8 mouse cellular contexts compared by ENCODE assay signal in genomic region chr10:80399973-80400703, GRCm38 (mm10). TPM values are rescaled to one million over a fixed set of nuclear protein-coding genes. Genes with fewer than 3 reads are reported as not detected.
A peak's percentile ranks its signal among the peaks of the same experiment; 100 is the strongest.
DNase-seq lines count a peak whose midpoint lies in the region; ATAC-seq and TF ChIP-seq lines count a peak whose summit lies in the region.

No protein-coding gene starts in this region.

- CTCF ChIA-PET in Patski (lab: Charles Lee) = interaction anchor here (1.0 to 1.1 kb wide), 2 partner anchors 14 to 21 kb away, joined by 3 to 4 read pairs; no protein-coding TSS in a partner anchor

- H3K9me3 ChIP-seq in heart, embryonic 16.5 days (replicated peaks; ENCODE audit: control insufficient read depth, low read length) = no peaks in the 10 kb centered on the region
- no peaks in the 10 kb centered on the region for H3K9me3 ChIP-seq in hindbrain, embryonic 11.5 days (ENCODE audit: control insufficient read depth, low read length)
- H3K9me3 ChIP-seq in midbrain, embryonic 13.5 days = 0 out of 2 replicates have a peak, but pooled peaks cover 4% of the 10 kb centered on the region

- peak overlapping the region; percentile 86 for H3K27ac ChIP-seq in heart, embryonic 16.5 days (ENCODE audit: low read length)
- peak overlapping the region; percentile 88 for H3K27ac ChIP-seq in hindbrain, embryonic 11.5 days (ENCODE audit: low read depth, low read length)
- H3K27ac ChIP-seq in midbrain, embryonic 13.5 days = peak overlapping the region; percentile 99

- POLR2A ChIA-PET in Patski (lab: Charles Lee) = interaction anchor here (1.2 to 5.9 kb wide), 2 partner anchors 9 to 14 kb away, joined by 4 to 38 read pairs; partner anchors contain the start of gene Mex3d

- DNase-seq in heart, postnatal 4 days = no peak
- no peak for DNase-seq in Patski (ENCODE audit: low read depth, low spot score)
- DNase-seq in hindbrain, embryonic 11.5 days (ENCODE audit: low spot score) = no peak
- DNase-seq in ovary, postnatal 10 days (ENCODE audit: low spot score) = no peak
- no peak for DNase-seq in frontal cortex, postnatal 10 days (ENCODE audit: low spot score in 2 of 2)
- no peak for DNase-seq in right cerebral cortex, postnatal 14 days

- in situ Hi-C loops in Patski (cut with MboI; ENCODE audit: low pct_unique_long_range_greater_than_20kb) = no loop called here

- no peak for TF ChIP-seq CTCF in Patski (IDR thresholded peaks at IDR 0.05)

- no peaks in the 10 kb centered on the region for H3K27me3 ChIP-seq in heart, embryonic 16.5 days (ENCODE audit: control insufficient read depth, insufficient read depth, low read length)
- no peaks in the 10 kb centered on the region for H3K27me3 ChIP-seq in Patski
- H3K27me3 ChIP-seq in hindbrain, embryonic 11.5 days (ENCODE audit: control insufficient read depth, insufficient read depth, low read length) = no peaks in the 10 kb centered on the region
- H3K27me3 ChIP-seq in midbrain, embryonic 13.5 days = no peaks in the 10 kb centered on the region

- 10% methylated on average over 17 of the region's 17 CpGs for WGBS in heart, embryonic 16.5 days
- WGBS in hindbrain, embryonic 11.5 days = 15% methylated on average over 17 of the region's 17 CpGs
- WGBS in midbrain, embryonic 13.5 days = 16% methylated on average over 17 of the region's 17 CpGs

- peak overlapping the region; percentile 80 for H3K4me2 ChIP-seq in heart, embryonic 16.5 days (ENCODE audit: low read depth, low read length)
- peak overlapping the region; percentile 81 for H3K4me2 ChIP-seq in hindbrain, embryonic 11.5 days (replicated peaks; ENCODE audit: low read depth, low read length)
- H3K4me2 ChIP-seq in midbrain, embryonic 13.5 days (replicated peaks) = peak overlapping the region; percentile 82

- H3K9ac ChIP-seq in heart, embryonic 16.5 days (ENCODE audit: low read length) = peak overlapping the region; percentile 79
- H3K9ac ChIP-seq in hindbrain, embryonic 11.5 days (ENCODE audit: low read depth, low read length) = peak overlapping the region; percentile 70
- H3K9ac ChIP-seq in midbrain, embryonic 13.5 days (replicated peaks) = peak overlapping the region; percentile 74

- H3K4me1 ChIP-seq in heart, embryonic 16.5 days (ENCODE audit: control insufficient read depth, insufficient read depth, low read length) = peaks cover 37% of the 10 kb centered on the region
- peaks cover 14% of the 10 kb centered on the region for H3K4me1 ChIP-seq in hindbrain, embryonic 11.5 days (replicated peaks; ENCODE audit: control insufficient read depth, insufficient read depth, low read length)
- peaks cover 45% of the 10 kb centered on the region for H3K4me1 ChIP-seq in midbrain, embryonic 13.5 days (replicated peaks)

- peak overlapping the region; percentile 81 for H3K4me3 ChIP-seq in heart, embryonic 16.5 days (ENCODE audit: low read length)
- H3K4me3 ChIP-seq in hindbrain, embryonic 11.5 days (ENCODE audit: low read depth, low read length) = peak overlapping the region; percentile 75
- H3K4me3 ChIP-seq in midbrain, embryonic 13.5 days (replicated peaks) = peak overlapping the region; percentile 64

- no peak for ATAC-seq in heart, embryonic 16.5 days (replicated peaks; ENCODE audit: extremely low read depth, insufficient read depth, low FRiP score)
- ATAC-seq in Patski = peak; percentile 6
- ATAC-seq in hindbrain, embryonic 11.5 days (ENCODE audit: low FRiP score) = no peak
- no peak for ATAC-seq in midbrain, embryonic 13.5 days

- H3K36me3 ChIP-seq in heart, embryonic 16.5 days (ENCODE audit: control insufficient read depth, insufficient read depth) = peaks cover 27% of the 10 kb centered on the region
- peaks cover 12% of the 10 kb centered on the region for H3K36me3 ChIP-seq in hindbrain, embryonic 11.5 days (ENCODE audit: control insufficient read depth, insufficient read depth, low read length)
- H3K36me3 ChIP-seq in midbrain, embryonic 13.5 days = peaks cover 47% of the 10 kb centered on the region

RNA-seq across cellular contexts. Expression of gene Mbd3, which starts 0.8 kb away (rescaled TPM):
- 136 and 155 TPM in 2 replicates for polyA plus RNA-seq in heart, embryonic 16.5 days (2015; fragmentation: Nextera tagmentation; extraction: Ambion mirVana)
- 100 to 1,000 TPM; 137 to 140 TPM for total RNA-seq in heart, postnatal 4 days (2021)
- polyA plus RNA-seq in Patski (2021) = 181 TPM
- polyA plus RNA-seq in hindbrain, embryonic 11.5 days (2014; fragmentation: Nextera tagmentation; extraction: Ambion mirVana) = 227 and 240 TPM in 2 replicates
- 243 and 257 TPM in 2 replicates for polyA plus RNA-seq in midbrain, embryonic 13.5 days (2015; fragmentation: Nextera tagmentation; extraction: Ambion mirVana)

RNA-seq across cellular contexts. Expression of gene Uqcr11, which starts 6.5 kb away (rescaled TPM):
- 1,492 and 1,877 TPM in 2 replicates for polyA plus RNA-seq in heart, embryonic 16.5 days (2015; fragmentation: Nextera tagmentation; extraction: Ambion mirVana)
- 1,000 to 10,000 TPM; 1,257 to 1,372 TPM for total RNA-seq in heart, postnatal 4 days (2021)
- 535 TPM for polyA plus RNA-seq in Patski (2021)
- 466 and 480 TPM in 2 replicates for polyA plus RNA-seq in hindbrain, embryonic 11.5 days (2014; fragmentation: Nextera tagmentation; extraction: Ambion mirVana)
- polyA plus RNA-seq in midbrain, embryonic 13.5 days (2015; fragmentation: Nextera tagmentation; extraction: Ambion mirVana) = 518 and 572 TPM in 2 replicates

RNA-seq across cellular contexts. Expression of gene Mex3d, which starts 12.7 kb away (rescaled TPM):
- 2.8 TPM in 2 replicates for polyA plus RNA-seq in heart, embryonic 16.5 days (2015; fragmentation: Nextera tagmentation; extraction: Ambion mirVana)
- 10 to 100 TPM; 20.2 to 22.2 TPM for total RNA-seq in heart, postnatal 4 days (2021)
- 30.6 TPM for polyA plus RNA-seq in Patski (2021)
- 13.4 and 14.7 TPM in 2 replicates for polyA plus RNA-seq in hindbrain, embryonic 11.5 days (2014; fragmentation: Nextera tagmentation; extraction: Ambion mirVana)
- polyA plus RNA-seq in midbrain, embryonic 13.5 days (2015; fragmentation: Nextera tagmentation; extraction: Ambion mirVana) = 15.9 and 18.6 TPM in 2 replicates

RNA-seq across cellular contexts. Expression of gene Tcf3, which starts 33.3 kb away (rescaled TPM):
- polyA plus RNA-seq in heart, embryonic 16.5 days (2015; fragmentation: Nextera tagmentation; extraction: Ambion mirVana) = 41.9 and 47.0 TPM in 2 replicates
- 10 to 100 TPM; 58.6 to 60.1 TPM for total RNA-seq in heart, postnatal 4 days (2021)
- 96.9 TPM for polyA plus RNA-seq in Patski (2021)
- 110 and 130 TPM in 2 replicates for polyA plus RNA-seq in hindbrain, embryonic 11.5 days (2014; fragmentation: Nextera tagmentation; extraction: Ambion mirVana)
- 67.7 and 82.3 TPM in 2 replicates for polyA plus RNA-seq in midbrain, embryonic 13.5 days (2015; fragmentation: Nextera tagmentation; extraction: Ambion mirVana)

RNA-seq across cellular contexts. Expression of gene Plk5, which starts 43.9 kb away (rescaled TPM):
- polyA plus RNA-seq in heart, embryonic 16.5 days (2015; fragmentation: Nextera tagmentation; extraction: Ambion mirVana) = 0.07 and 0.14 TPM in 2 replicates
- total RNA-seq in heart, postnatal 4 days (2021) = not detected
- polyA plus RNA-seq in Patski (2021) = 0.62 TPM
- polyA plus RNA-seq in hindbrain, embryonic 11.5 days (2014; fragmentation: Nextera tagmentation; extraction: Ambion mirVana) = 0.11 and 0.14 TPM in 2 replicates
- 0.96 and 1.3 TPM in 2 replicates for polyA plus RNA-seq in midbrain, embryonic 13.5 days (2015; fragmentation: Nextera tagmentation; extraction: Ambion mirVana)
